Mouse (Mus musculus): ENCODE data around the gene Trappc4. TPM values are rescaled to one million over a fixed set of nuclear protein-coding genes. Genes with fewer than 3 reads are reported as not detected.
"Not testable (repeated sequence)": the region's sequence is repeated elsewhere in the genome, so short reads cannot be mapped to it uniquely, and the experiment has no call there.

The Trappc4 gene
- polyA plus RNA-seq, 1 experiment from 2014 or later, result 115 TPM

- Histone ChIP-seq H3K27me3 (replicated peaks) (no peaks in the 10 kb centered on the region), H3K4me2 (peak within 1 kb of the TSS; percentile 89), H3K9ac (peak within 1 kb of the TSS; percentile 76), H3K4me3 (replicated peaks) (peak within 1 kb of the TSS; percentile 79), H3K27ac (peak within 1 kb of the TSS; percentile 63), H3K4me1 (peaks cover 5% of the 10 kb centered on the region; the same call in 1 of the 2 replicates), H3K9me3 (no peaks in the 10 kb centered on the region), H3K36me3 (0 out of 2 replicates have a peak, but pooled peaks cover 3% of the 10 kb centered on the region)
- WGBS, result 73% methylated on average over 14 of the region's 14 CpGs
- no peak for ATAC-seq (ENCODE audit: insufficient read depth, low FRiP score, low read depth)
Observed at GRCm38 (mm10) chr9:44418519-44419385, 11.4 kb upstream of the Trappc4 start, which contains the start of gene Ccdc84. Gene Ccdc84, minus strand, starts transcription at chr9:44418569.

GRCm38 (mm10) chr9:44417892-44418363, 10.5 kb upstream of the Trappc4 start:
- no peaks in the 10 kb centered on the region for H3K27me3 ChIP-seq (replicated peaks)
- peak overlapping the region; percentile 79 for H3K4me3 ChIP-seq (replicated peaks)
- H3K4me1 ChIP-seq, result peaks cover 5% of the 10 kb centered on the region; the same call in 1 of the 2 replicates
- under 1% methylated on average over 38 of the region's 38 CpGs for WGBS
- peak overlapping the region; percentile 76 for H3K9ac ChIP-seq
- H3K27ac ChIP-seq, result peak overlapping the region; percentile 63
- no peaks in the 10 kb centered on the region for H3K9me3 ChIP-seq
- 0 out of 2 replicates have a peak, but pooled peaks cover 3% of the 10 kb centered on the region for H3K36me3 ChIP-seq
- peak overlapping the region; percentile 89 for H3K4me2 ChIP-seq
- ATAC-seq (ENCODE audit: insufficient read depth, low FRiP score, low read depth), result peak; percentile 93

GRCm38 (mm10) chr9:44417156-44417891, 9.9 kb upstream of the Trappc4 start:
- Histone ChIP-seq H3K4me2 (peak overlapping the region; percentile 89), H3K4me3 (replicated peaks) (peak overlapping the region; percentile 79), H3K9me3 (no peaks in the 10 kb centered on the region), H3K27me3 (replicated peaks) (no peaks in the 10 kb centered on the region), H3K9ac (peak overlapping the region; percentile 76), H3K36me3 (0 out of 2 replicates have a peak, but pooled peaks cover 6% of the 10 kb centered on the region), H3K4me1 (peaks cover 5% of the 10 kb centered on the region; the same call in 1 of the 2 replicates), H3K27ac (peak overlapping the region; percentile 63)
- 6% methylated on average over 26 of the region's 26 CpGs for WGBS
- ATAC-seq (ENCODE audit: insufficient read depth, low FRiP score, low read depth), result peak; percentile 66; the same call in 1 of the 2 replicates

GRCm38 (mm10) chr9:44412781-44413180, 5.4 kb upstream of the Trappc4 start:
- Histone ChIP-seq H3K9me3 (no peaks in the 10 kb centered on the region), H3K9ac (no peak overlapping the region), H3K27ac (no peak overlapping the region), H3K4me3 (replicated peaks) (no peak overlapping the region), H3K27me3 (replicated peaks) (no peaks in the 10 kb centered on the region), H3K4me1 (peaks cover 8% of the 10 kb centered on the region; the same call in 1 of the 2 replicates), H3K4me2 (no peak overlapping the region), H3K36me3 (peaks cover 30% of the 10 kb centered on the region)
- no peak for ATAC-seq (ENCODE audit: insufficient read depth, low FRiP score, low read depth)
- 79% methylated on average over 2 of the region's 2 CpGs for whole genome bisulfite sequencing

- Histone ChIP-seq H3K4me1 (peaks cover 7% of the 10 kb centered on the region; the same call in 1 of the 2 replicates), H3K9me3 (no peaks in the 10 kb centered on the region), H3K27ac (no peak overlapping the region), H3K4me2 (no peak overlapping the region), H3K27me3 (replicated peaks) (no peaks in the 10 kb centered on the region), H3K36me3 (peaks cover 30% of the 10 kb centered on the region), H3K4me3 (replicated peaks) (no peak overlapping the region), H3K9ac (no peak overlapping the region)
- WGBS, result 73% methylated on average over 4 of the region's 4 CpGs
- no peak for ATAC-seq (ENCODE audit: insufficient read depth, low FRiP score, low read depth)
Observed at GRCm38 (mm10) chr9:44412306-44412705, 4.9 kb upstream of the Trappc4 start.

- H3K27me3 ChIP-seq (replicated peaks), result no peaks in the 10 kb centered on the region
- H3K27ac ChIP-seq, result no peak overlapping the region
- WGBS, result 72% methylated on average over 1 of the region's 1 CpGs
- H3K4me1 ChIP-seq, result 0 out of 2 replicates have a peak, but pooled peaks cover 3% of the 10 kb centered on the region
- H3K9ac ChIP-seq, result no peak overlapping the region
- H3K9me3 ChIP-seq, result no peaks in the 10 kb centered on the region
- no peak overlapping the region for H3K4me3 ChIP-seq (replicated peaks)
- peaks cover 30% of the 10 kb centered on the region for H3K36me3 ChIP-seq
- ATAC-seq (ENCODE audit: insufficient read depth, low FRiP score, low read depth), result no peak
- no peak overlapping the region for H3K4me2 ChIP-seq
Observed at GRCm38 (mm10) chr9:44411601-44412130, 4.3 kb upstream of the Trappc4 start.

- H3K4me2 ChIP-seq, result no peak overlapping the region
- H3K27ac ChIP-seq, result no peak overlapping the region
- H3K27me3 ChIP-seq (replicated peaks), result no peaks in the 10 kb centered on the region
- H3K4me3 ChIP-seq (replicated peaks), result no peak overlapping the region
- 0 out of 2 replicates have a peak, but pooled peaks cover 3% of the 10 kb centered on the region for H3K4me1 ChIP-seq
- H3K36me3 ChIP-seq, result peaks cover 30% of the 10 kb centered on the region
- WGBS, result 77% methylated on average over 2 of the region's 2 CpGs
- H3K9ac ChIP-seq, result no peak overlapping the region
- H3K9me3 ChIP-seq, result no peaks in the 10 kb centered on the region
- no peak for ATAC-seq (ENCODE audit: insufficient read depth, low FRiP score, low read depth)
Observed at GRCm38 (mm10) chr9:44410647-44411336, 3.4 kb upstream of the Trappc4 start.

- H3K4me2 ChIP-seq, result peak overlapping the region; percentile 63
- not testable (repeated sequence) for H3K4me1 ChIP-seq; H3K27ac ChIP-seq; ATAC-seq (ENCODE audit: insufficient read depth, low FRiP score, low read depth); H3K9me3 ChIP-seq; H3K27me3 ChIP-seq (replicated peaks); H3K9ac ChIP-seq
- peak overlapping the region; percentile 93 for H3K4me3 ChIP-seq (replicated peaks)
- peaks cover 37% of the 10 kb centered on the region for H3K36me3 ChIP-seq
- 76% methylated on average over 9 of the region's 9 CpGs for WGBS
Observed at GRCm38 (mm10) chr9:44408693-44409092, 1.3 kb upstream of the Trappc4 start.

- Histone ChIP-seq H3K36me3 (peaks cover 43% of the 10 kb centered on the region), H3K27me3 (replicated peaks) (no peaks in the 10 kb centered on the region), H3K4me2 (peak overlapping the region; percentile 63), H3K9ac (peak overlapping the region; percentile 76), H3K9me3 (no peaks in the 10 kb centered on the region), H3K4me1 (0 out of 2 replicates have a peak, but pooled peaks cover 3% of the 10 kb centered on the region), H3K4me3 (replicated peaks) (peak overlapping the region; percentile 93), H3K27ac (peak overlapping the region; percentile 97)
- under 1% methylated on average over 24 of the region's 24 CpGs for whole genome bisulfite sequencing
- ATAC-seq (ENCODE audit: insufficient read depth, low FRiP score, low read depth), result no peak
Observed at GRCm38 (mm10) chr9:44407752-44408097, 325 bp upstream of the Trappc4 start.

GRCm38 (mm10) chr9:44405011-44405410, 2.4 kb downstream of the Trappc4 start:
- WGBS, result 50% methylated on average over 3 of the region's 3 CpGs
- no peak for ATAC-seq (ENCODE audit: insufficient read depth, low FRiP score, low read depth)
- Histone ChIP-seq H3K27ac (no peak overlapping the region), H3K4me1 (0 out of 2 replicates have a peak, but pooled peaks cover 3% of the 10 kb centered on the region), H3K27me3 (replicated peaks) (no peaks in the 10 kb centered on the region), H3K36me3 (peaks cover 48% of the 10 kb centered on the region), H3K9ac (no peak overlapping the region), H3K9me3 (no peaks in the 10 kb centered on the region), H3K4me2 (no peak overlapping the region), H3K4me3 (replicated peaks) (no peak overlapping the region)

- H3K9me3 ChIP-seq, result no peaks in the 10 kb centered on the region
- H3K4me1 ChIP-seq, result no peaks in the 10 kb centered on the region
- no peak overlapping the region for H3K4me2 ChIP-seq
- peaks cover 42% of the 10 kb centered on the region for H3K36me3 ChIP-seq
- ATAC-seq (ENCODE audit: insufficient read depth, low FRiP score, low read depth), result no peak
- no peak overlapping the region for H3K4me3 ChIP-seq (replicated peaks)
- no peaks in the 10 kb centered on the region for H3K27me3 ChIP-seq (replicated peaks)
- H3K9ac ChIP-seq, result no peak overlapping the region
- WGBS, result 77% methylated on average over 4 of the region's 4 CpGs
- no peak overlapping the region for H3K27ac ChIP-seq
Observed at GRCm38 (mm10) chr9:44401081-44401480, 6.3 kb downstream of the Trappc4 start.

All from stomach, embryonic 15.5 days (tissue).